Mouse (Mus musculus) lung, adult 2 months (tissue): ENCODE data around the gene Psip1.

Experiments
- CTCF ChIP-seq: fragments of 200-500 bp; IDR thresholded peaks from 2 replicates; pipeline ENCODE4 v1.5.1; 2011; ENCODE audit warnings: mild to moderate bottlenecking, low read length, control low read depth; ENCODE audit not compliant: insufficient read depth
- POLR2A ChIP-seq: fragments of 200-500 bp; IDR thresholded peaks from 2 replicates; pipeline ENCODE4 v1.6.1; 2011; ENCODE audit warnings: low read depth, mild to moderate bottlenecking, control low read depth, low read length, borderline replicate concordance; ENCODE audit errors: extremely low read depth

GRCm38 (mm10) chr4:83533168-83533911 lies 47.1 kb upstream of the Psip1 start:
- no peak for TF ChIP-seq POLR2A
- no peak for TF ChIP-seq CTCF
